9 mouse cellular contexts compared by ENCODE assay signal in genomic region chr9:16028394-16028911, GRCm38 (mm10).
A peak's percentile ranks its signal among the peaks of the same experiment; 100 is the strongest.
DNase-seq lines count a peak whose midpoint lies in the region; ATAC-seq and TF ChIP-seq lines count a peak whose summit lies in the region.
"Had no signal": no experiment of that assay in that cellular context is flagged by ENCODE, and none has a peak within 500 bp of the region (broad histone marks: within the 10 kb centered on the region; RNA-seq: fewer than 3 reads in every experiment).

No protein-coding gene starts in this region.

- no peak overlapping the region for H3K4me3 ChIP-seq in midbrain, embryonic 14.5 days (replicated peaks; ENCODE audit: low read depth, low read length)
- no peak overlapping the region for H3K4me3 ChIP-seq in midbrain, embryonic 13.5 days (replicated peaks)
- no peak overlapping the region for H3K4me3 ChIP-seq in intestine, postnatal 0 days (ENCODE audit: low read depth, low read length)
- H3K4me3 ChIP-seq: midbrain, embryonic 12.5 days had no signal

- H3K9ac ChIP-seq in midbrain, embryonic 14.5 days (replicated peaks; ENCODE audit: low read length): no peak overlapping the region
- no peak overlapping the region for H3K9ac ChIP-seq in midbrain, embryonic 13.5 days (replicated peaks)
- H3K9ac ChIP-seq in intestine, postnatal 0 days (ENCODE audit: low read depth, low read length): no peak overlapping the region
- H3K9ac ChIP-seq: midbrain, embryonic 12.5 days had no signal

- H3K4me1 ChIP-seq in midbrain, embryonic 14.5 days (ENCODE audit: control insufficient read depth, insufficient read depth, low read length): no peaks in the 10 kb centered on the region
- H3K4me1 ChIP-seq in midbrain, embryonic 13.5 days (replicated peaks): no peaks in the 10 kb centered on the region
- no peaks in the 10 kb centered on the region for H3K4me1 ChIP-seq in intestine, postnatal 0 days (replicated peaks; ENCODE audit: control insufficient read depth, insufficient read depth, low read length)

- H3K4me2 ChIP-seq in midbrain, embryonic 14.5 days (ENCODE audit: low read length): no peak overlapping the region
- H3K4me2 ChIP-seq in midbrain, embryonic 13.5 days (replicated peaks): no peak overlapping the region
- no peak overlapping the region for H3K4me2 ChIP-seq in intestine, postnatal 0 days (replicated peaks; ENCODE audit: low read depth)
- H3K4me2 ChIP-seq: midbrain, embryonic 12.5 days had no signal

- ATAC-seq in midbrain, embryonic 14.5 days (ENCODE audit: low FRiP score, low TSS enrichment): no peak
- ATAC-seq in midbrain, embryonic 13.5 days: no peak
- ATAC-seq in intestine, postnatal 0 days: no peak
- ATAC-seq in erythroblast, adult 5-6 weeks (replicated peaks; ENCODE audit: low FRiP score, poor library complexity, severe bottlenecking): no peak

- H3K27ac ChIP-seq in midbrain, embryonic 14.5 days (replicated peaks; ENCODE audit: low read depth, low read length): no peak overlapping the region
- H3K27ac ChIP-seq in midbrain, embryonic 13.5 days: no peak overlapping the region
- H3K27ac ChIP-seq in intestine, postnatal 0 days (ENCODE audit: low read depth, low read length): no peak overlapping the region
- H3K27ac ChIP-seq: midbrain, embryonic 12.5 days had no signal

- no peaks in the 10 kb centered on the region for H3K36me3 ChIP-seq in midbrain, embryonic 14.5 days (ENCODE audit: control insufficient read depth, insufficient read depth, low read length)
- H3K36me3 ChIP-seq in midbrain, embryonic 13.5 days: no peaks in the 10 kb centered on the region
- H3K36me3 ChIP-seq in intestine, postnatal 0 days (ENCODE audit: control insufficient read depth, insufficient read depth): no peaks in the 10 kb centered on the region
- H3K36me3 ChIP-seq: midbrain, embryonic 12.5 days had no signal

- WGBS in midbrain, embryonic 14.5 days: 40% methylated on average over 4 of the region's 4 CpGs
- WGBS in midbrain, embryonic 13.5 days: 46% methylated on average over 4 of the region's 4 CpGs
- WGBS in intestine, postnatal 0 days: 59% methylated on average over 4 of the region's 4 CpGs

- no peaks in the 10 kb centered on the region for H3K9me3 ChIP-seq in midbrain, embryonic 14.5 days (ENCODE audit: control insufficient read depth, low read length)
- H3K9me3 ChIP-seq in midbrain, embryonic 13.5 days: no peaks in the 10 kb centered on the region
- H3K9me3 ChIP-seq in intestine, postnatal 0 days (ENCODE audit: control insufficient read depth): no peaks in the 10 kb centered on the region
- H3K9me3 ChIP-seq: midbrain, embryonic 12.5 days had no signal

- TF ChIP-seq CTCF in intestine, postnatal 0 days (IDR thresholded peaks at IDR 0.05; ENCODE audit: low read depth): no peak

- intact Hi-C loops in left cerebral cortex, postnatal 10 days (cut with DNase I): loop anchor here (5.0 kb wide), 1 partner anchor 84 kb away; no protein-coding TSS in a partner anchor

- DNase-seq in cerebellum, postnatal 14 days: peak; percentile 70 to 79
- no peak for DNase-seq in cerebellum, adult 11-12 months
- peak; percentile 23 for DNase-seq in midbrain, embryonic 14.5 days
- peak; percentile 26 to 31 for DNase-seq in left cerebral cortex, postnatal 10 days (ENCODE audit: extremely low spot score in 1 of 2, low spot score in 2 of 2)
- no peak for DNase-seq in thymus, postnatal 25 days

- no peaks in the 10 kb centered on the region for H3K27me3 ChIP-seq in midbrain, embryonic 14.5 days (ENCODE audit: control insufficient read depth, insufficient read depth, low read length)
- no peaks in the 10 kb centered on the region for H3K27me3 ChIP-seq in midbrain, embryonic 13.5 days
- H3K27me3 ChIP-seq in intestine, postnatal 0 days (replicated peaks; ENCODE audit: control insufficient read depth, insufficient read depth, low read length): no peaks in the 10 kb centered on the region
- H3K27me3 ChIP-seq: midbrain, embryonic 12.5 days had no signal

Comparison
In these comparisons a context has a peak if more than half of its experiments do, and no peak if none do; other contexts are left out.
1. DNase-seq: peak in cerebellum, postnatal 14 days (2 of 2), midbrain, embryonic 14.5 days (single experiment) and left cerebral cortex, postnatal 10 days (2 of 2); none in cerebellum, adult 11-12 months (single experiment) and thymus, postnatal 25 days (single experiment).